Mouse (Mus musculus) heart, embryonic 12.5 days (tissue): ENCODE data around the gene Pfkm. TPM values are rescaled to one million over a fixed set of nuclear protein-coding genes. Genes with fewer than 3 reads are reported as not detected.

Experiments
- ATAC-seq: fragments of 200-750 bp; cut with Nextera tagmentation; 2 replicates; pipeline ENCODE4 v1.8.0; 2017; ENCODE audit warnings: moderate TSS enrichment, moderate library complexity; ENCODE audit not compliant: insufficient number of reproducible peaks, low FRiP score
- H3K27ac ChIP-seq: fragments of 300-500 bp; sonication (generic); 2 replicates; pipeline ENCODE4 v1.5.1; 2016; ENCODE audit warnings: mild to moderate bottlenecking, moderate library complexity; ENCODE audit not compliant: poor library complexity, severe bottlenecking
- H3K27me3 ChIP-seq: fragments of 300-500 bp; sonication (generic); replicated peaks from 2 replicates; pipeline ENCODE4 v1.6.1; 2016; ENCODE audit warnings: mild to moderate bottlenecking, moderate library complexity
- H3K36me3 ChIP-seq: fragments of 300-500 bp; sonication (generic); 2 replicates; pipeline ENCODE4 v1.6.1; 2016; ENCODE audit warnings: mild to moderate bottlenecking, moderate library complexity
- H3K4me1 ChIP-seq: fragments of 300-500 bp; sonication (generic); replicated peaks from 2 replicates; pipeline ENCODE4 v1.6.1; 2016; ENCODE audit warnings: mild to moderate bottlenecking
- H3K4me2 ChIP-seq: fragments of 300-500 bp; sonication (generic); 2 replicates; pipeline ENCODE4 v1.6.1; 2016; ENCODE audit warnings: mild to moderate bottlenecking, moderate library complexity
- H3K4me3 ChIP-seq: fragments of 300-500 bp; sonication (generic); 2 replicates; pipeline ENCODE4 v1.5.1; 2016; ENCODE audit warnings: mild to moderate bottlenecking
- H3K9ac ChIP-seq: fragments of 300-500 bp; sonication (generic); 2 replicates; pipeline ENCODE4 v1.6.1; 2016; ENCODE audit warnings: mild to moderate bottlenecking, moderate library complexity
- H3K9me3 ChIP-seq: fragments of 300-500 bp; sonication (generic); replicated peaks from 2 replicates; pipeline ENCODE4 v1.6.1; 2016; ENCODE audit warnings: mild to moderate bottlenecking, moderate library complexity
- WGBS: fragments of 180-500 bp; shearing (Covaris S2); methylation state at CpG from one replicate; pipeline ENCODE4 v1.1.7; 2016; 5-methylcytosine and 5-hydroxymethylcytosine counted together
- polyA plus RNA-seq: library from polyadenylated mRNA; unstranded; fragments of >200 nt; fragmentation: Nextera tagmentation; extraction: Ambion mirVana; gene quantifications from 2 replicates; pipeline ENCODE4 v1.2.1, GENCODE M21; 2016

Gene Pfkm
- polyA plus RNA-seq, 1 experiment from 2014 or later, result 80.3 TPM

- H3K4me1 ChIP-seq, result peaks cover 2% of the 10 kb centered on the region
- no peaks in the 10 kb centered on the region for H3K36me3 ChIP-seq
- no peak overlapping the region for H3K9ac ChIP-seq
- no peak overlapping the region for H3K27ac ChIP-seq
- H3K4me2 ChIP-seq, result no peak overlapping the region
- no peak overlapping the region for H3K4me3 ChIP-seq
- no peak for ATAC-seq
- 0 out of 2 replicates have a peak, but pooled peaks cover 13% of the 10 kb centered on the region for H3K27me3 ChIP-seq
- H3K9me3 ChIP-seq, result no peaks in the 10 kb centered on the region
- 83% methylated on average over 6 of the region's 6 CpGs for WGBS
Measured at GRCm38 (mm10) chr15:98102401-98102800, 10.0 kb downstream of the Pfkm start.

DNA sequence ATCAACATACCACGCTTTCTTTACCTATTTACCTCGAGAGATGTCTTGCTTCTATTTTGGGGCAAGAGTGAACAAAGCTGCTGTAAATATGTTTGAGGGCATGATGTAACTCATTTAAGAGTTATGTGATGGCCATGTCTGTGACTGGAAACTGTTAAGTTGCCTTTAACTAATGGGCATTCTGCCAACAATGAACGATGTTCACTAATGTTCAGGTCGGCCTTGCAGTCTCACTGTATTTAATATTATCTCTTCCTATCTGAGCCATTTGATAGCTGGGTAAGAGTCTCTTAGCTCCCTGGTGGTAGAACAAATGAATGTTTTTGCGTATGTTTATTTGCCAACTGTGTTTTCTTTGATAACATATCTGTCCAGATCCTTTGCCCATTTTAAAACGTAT is 14.1 kb downstream of the Pfkm start:
- no peak for ATAC-seq
- H3K27me3 ChIP-seq, result 0 out of 2 replicates have a peak, but pooled peaks cover 13% of the 10 kb centered on the region
- 47% methylated on average over 6 of the region's 6 CpGs for WGBS

GRCm38 (mm10) chr15:98107230-98107629 is 14.8 kb downstream of the Pfkm start:
- Histone ChIP-seq H3K9me3 (no peaks in the 10 kb centered on the region), H3K27ac (no peak overlapping the region), H3K4me2 (no peak overlapping the region; the same call in 1 of the 2 replicates), H3K27me3 (0 out of 2 replicates have a peak, but pooled peaks cover 13% of the 10 kb centered on the region), H3K9ac (no peak overlapping the region), H3K4me1 (peaks cover 38% of the 10 kb centered on the region), H3K4me3 (no peak overlapping the region), H3K36me3 (peaks cover 3% of the 10 kb centered on the region)
- no peak for ATAC-seq
- 78% methylated on average over 6 of the region's 6 CpGs for WGBS

More for the DNA sequence above, 14.1 kb downstream of the Pfkm start:
- Histone ChIP-seq H3K4me3 (no peak overlapping the region), H3K9ac (no peak overlapping the region), H3K27ac (no peak overlapping the region), H3K4me1 (peaks cover 31% of the 10 kb centered on the region), H3K9me3 (no peaks in the 10 kb centered on the region), H3K36me3 (no peaks in the 10 kb centered on the region), H3K4me2 (no peak overlapping the region)

DNA sequence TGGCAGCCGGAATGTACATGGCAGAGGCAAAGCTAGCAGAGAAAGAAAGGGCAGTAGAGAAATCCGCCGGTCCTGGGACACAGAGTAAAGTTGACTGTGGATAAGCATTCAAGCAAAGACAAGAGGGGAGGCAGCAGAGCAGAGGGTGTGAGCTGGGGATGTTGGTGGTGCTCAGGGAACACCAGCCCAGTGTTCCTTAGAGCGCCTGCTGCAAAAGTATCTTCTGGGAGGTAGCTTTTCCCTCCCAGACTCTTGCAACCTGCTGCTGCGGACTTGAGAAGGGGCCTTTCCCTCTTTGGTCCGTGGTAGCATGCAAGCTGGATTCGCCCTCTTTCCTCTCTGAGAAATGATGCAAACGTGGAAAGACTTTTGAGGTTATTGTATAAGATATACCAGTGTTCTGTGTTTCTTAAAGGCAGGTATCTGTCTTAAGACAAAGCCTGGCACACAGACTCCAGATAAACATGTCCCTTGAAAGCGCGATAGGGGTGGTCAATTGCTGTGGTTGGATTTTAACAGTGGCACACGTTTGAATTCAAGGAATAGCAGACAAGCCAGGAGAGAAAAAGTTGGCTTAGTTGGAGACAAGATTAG is 15.4 kb downstream of the Pfkm start:
- ATAC-seq, result no peak
- H3K4me3 ChIP-seq, result peak overlapping the region; percentile 63
- no peaks in the 10 kb centered on the region for H3K9me3 ChIP-seq
- peaks cover 9% of the 10 kb centered on the region for H3K36me3 ChIP-seq
- 31% methylated on average over 11 of the region's 11 CpGs for whole genome bisulfite sequencing
- no peak overlapping the region; the same call in 1 of the 2 replicates for H3K27ac ChIP-seq
- 0 out of 2 replicates have a peak, but pooled peaks cover 13% of the 10 kb centered on the region for H3K27me3 ChIP-seq
- H3K4me2 ChIP-seq, result peak overlapping the region; percentile 81
- peaks cover 38% of the 10 kb centered on the region for H3K4me1 ChIP-seq
- peak overlapping the region; percentile 81 for H3K9ac ChIP-seq

DNA sequence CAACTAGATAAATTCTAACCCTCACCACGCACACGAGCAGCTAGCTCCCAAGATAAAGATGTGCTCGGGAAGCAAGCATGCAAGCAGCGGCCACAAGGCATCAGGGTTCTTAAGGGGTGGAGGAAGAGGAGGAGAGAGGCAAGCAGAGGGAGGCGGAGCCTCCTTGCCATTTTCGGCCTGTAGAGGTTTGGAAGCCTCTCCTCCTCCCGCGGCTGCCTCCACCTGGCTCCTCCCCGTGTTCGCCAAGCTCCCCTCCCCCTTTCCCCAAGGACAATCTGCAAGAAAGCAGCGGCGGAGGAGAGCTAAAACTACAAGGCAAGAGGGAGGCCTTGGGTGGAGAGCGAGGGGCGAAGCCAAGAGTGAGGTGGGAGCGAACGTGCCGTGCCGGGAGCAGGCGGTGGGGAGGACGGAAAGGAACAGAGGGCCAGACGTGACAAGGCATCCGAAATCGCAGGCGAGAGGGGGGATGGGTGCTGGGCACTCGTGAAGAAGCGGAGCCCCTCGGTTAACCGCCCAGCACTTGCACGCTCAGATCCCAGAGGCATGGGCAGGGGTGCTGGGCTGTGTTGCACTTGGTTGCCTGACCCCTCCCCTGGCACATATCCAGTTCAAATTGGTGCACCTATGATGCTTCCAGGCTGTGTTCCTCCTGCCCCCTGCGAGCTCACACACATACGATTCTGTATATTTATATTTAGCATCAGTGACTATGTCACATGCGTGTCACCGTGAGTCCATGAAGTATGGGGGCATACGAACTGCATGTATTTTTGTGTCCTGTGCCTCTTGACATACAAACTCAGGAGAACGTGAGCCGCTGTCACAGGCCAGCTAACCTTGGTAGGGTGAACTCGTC is 16.1 kb downstream of the Pfkm start:
- peaks cover 12% of the 10 kb centered on the region for H3K36me3 ChIP-seq
- peaks cover 38% of the 10 kb centered on the region for H3K4me1 ChIP-seq
- H3K4me2 ChIP-seq, result peak overlapping the region; percentile 81
- WGBS, result 2% methylated on average over 37 of the region's 37 CpGs
- H3K9me3 ChIP-seq, result no peaks in the 10 kb centered on the region
- H3K4me3 ChIP-seq, result peak overlapping the region; percentile 63
- H3K9ac ChIP-seq, result peak overlapping the region; percentile 81
- H3K27ac ChIP-seq, result peak overlapping the region; percentile 80
- ATAC-seq, result peak; percentile 94
- 0 out of 2 replicates have a peak, but pooled peaks cover 13% of the 10 kb centered on the region for H3K27me3 ChIP-seq

- H3K27me3 ChIP-seq, result no peaks in the 10 kb centered on the region
- no peak overlapping the region for H3K27ac ChIP-seq
- no peak overlapping the region for H3K4me2 ChIP-seq
- H3K4me3 ChIP-seq, result no peak overlapping the region
- peaks cover 25% of the 10 kb centered on the region for H3K36me3 ChIP-seq
- H3K4me1 ChIP-seq, result peaks cover 41% of the 10 kb centered on the region
- H3K9ac ChIP-seq, result no peak overlapping the region
- H3K9me3 ChIP-seq, result no peaks in the 10 kb centered on the region
- no peak for ATAC-seq
- 55% methylated on average over 5 of the region's 5 CpGs for WGBS
Measured at GRCm38 (mm10) chr15:98111791-98112190, 19.4 kb downstream of the Pfkm start.

- no peak overlapping the region for H3K4me3 ChIP-seq
- H3K9me3 ChIP-seq, result no peaks in the 10 kb centered on the region
- H3K36me3 ChIP-seq, result peaks cover 47% of the 10 kb centered on the region
- no peak overlapping the region for H3K27ac ChIP-seq
- H3K4me1 ChIP-seq, result peaks cover 28% of the 10 kb centered on the region
- H3K4me2 ChIP-seq, result no peak overlapping the region
- H3K27me3 ChIP-seq, result no peaks in the 10 kb centered on the region
- no peak overlapping the region for H3K9ac ChIP-seq
- 77% methylated on average over 10 of the region's 10 CpGs for WGBS
- no peak for ATAC-seq
Measured at GRCm38 (mm10) chr15:98114098-98114851, 21.9 kb downstream of the Pfkm start.

- ATAC-seq, result no peak
Measured at GRCm38 (mm10) chr15:98114852-98115778, 22.7 kb downstream of the Pfkm start.

GRCm38 (mm10) chr15:98115779-98116163 is 23.4 kb downstream of the Pfkm start:
- no peaks in the 10 kb centered on the region for H3K9me3 ChIP-seq
- no peak overlapping the region for H3K4me3 ChIP-seq
- WGBS, result 68% methylated on average over 9 of the region's 9 CpGs
- H3K27ac ChIP-seq, result no peak overlapping the region
- ATAC-seq, result no peak
- peaks cover 17% of the 10 kb centered on the region for H3K4me1 ChIP-seq
- no peak overlapping the region for H3K4me2 ChIP-seq
- no peak overlapping the region for H3K9ac ChIP-seq
- H3K36me3 ChIP-seq, result peaks cover 61% of the 10 kb centered on the region
- no peaks in the 10 kb centered on the region for H3K27me3 ChIP-seq

More at GRCm38 (mm10) chr15:98114852-98115778, 22.7 kb downstream of the Pfkm start:
- no peaks in the 10 kb centered on the region for H3K27me3 ChIP-seq
- H3K9ac ChIP-seq, result no peak overlapping the region
- no peaks in the 10 kb centered on the region for H3K9me3 ChIP-seq
- no peak overlapping the region for H3K27ac ChIP-seq
- no peak overlapping the region for H3K4me3 ChIP-seq
- H3K4me1 ChIP-seq, result peaks cover 21% of the 10 kb centered on the region
- 82% methylated on average over 10 of the region's 10 CpGs for WGBS
- no peak overlapping the region for H3K4me2 ChIP-seq
- H3K36me3 ChIP-seq, result peaks cover 54% of the 10 kb centered on the region

DNA sequence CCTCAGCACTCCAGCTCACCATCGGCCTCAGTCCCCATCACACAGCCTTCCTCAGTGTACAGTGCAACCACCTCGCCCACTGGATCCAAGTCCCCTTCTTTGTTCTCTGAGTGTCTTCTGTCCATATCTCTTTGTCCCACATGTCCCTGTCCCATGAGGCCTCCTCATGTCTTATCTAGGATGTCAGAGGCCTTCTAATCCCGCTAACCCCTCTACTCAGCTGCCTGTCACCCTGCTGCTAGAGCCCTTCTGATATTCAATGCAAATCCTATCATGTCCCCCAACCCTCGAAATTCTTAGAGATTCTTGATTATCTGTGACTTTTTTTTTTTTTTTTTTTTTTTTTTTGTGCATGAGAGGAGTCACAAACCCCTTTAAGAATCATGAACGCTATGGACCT is 23.9 kb downstream of the Pfkm start:
- H3K9me3 ChIP-seq, result no peaks in the 10 kb centered on the region
- no peak overlapping the region for H3K4me2 ChIP-seq
- ATAC-seq, result peak; percentile 68; the same call in 1 of the 2 replicates
- no peak overlapping the region for H3K27ac ChIP-seq
- H3K4me1 ChIP-seq, result peaks cover 13% of the 10 kb centered on the region
- H3K36me3 ChIP-seq, result peaks cover 66% of the 10 kb centered on the region
- no peak overlapping the region for H3K9ac ChIP-seq
- 58% methylated on average over 5 of the region's 5 CpGs for WGBS
- no peak overlapping the region for H3K4me3 ChIP-seq
- no peaks in the 10 kb centered on the region for H3K27me3 ChIP-seq
